Mouse (Mus musculus) ovary, postnatal 10 days (tissue): ENCODE measurements around the gene Ryr3.
"Not testable (repeated sequence)": the region's sequence is repeated elsewhere in the genome, so short reads cannot be mapped to it uniquely, and the experiment has no call there.

ENCODE experiments used
- DNase-seq: peaks from one replicate; pipeline ENCODE4 v3.0.0; 2022; ENCODE audit warnings: low spot score

The Ryr3 gene

GRCm38 (mm10) chr2:113095184-113095583 lies 121.7 kb downstream of the Ryr3 start:
- no peak for DNase-seq

GRCm38 (mm10) chr2:113094088-113094487 lies 122.8 kb downstream of the Ryr3 start:
- DNase-seq: no peak

- DNase-seq: no peak
Observed at GRCm38 (mm10) chr2:113092756-113093155, 124.1 kb downstream of the Ryr3 start.

- not testable (repeated sequence) for DNase-seq
Observed at GRCm38 (mm10) chr2:113091316-113091715, 125.6 kb downstream of the Ryr3 start.

- no peak for DNase-seq
Observed at GRCm38 (mm10) chr2:113076396-113076795, 140.5 kb downstream of the Ryr3 start.

- no peak for DNase-seq
Observed at GRCm38 (mm10) chr2:113059367-113059766, 157.5 kb downstream of the Ryr3 start.

- no peak for DNase-seq
Observed at GRCm38 (mm10) chr2:113058914-113059313, 158.0 kb downstream of the Ryr3 start.

- no peak for DNase-seq
Observed at GRCm38 (mm10) chr2:113058116-113058515, 158.8 kb downstream of the Ryr3 start.

GRCm38 (mm10) chr2:113055591-113055990 lies 161.3 kb downstream of the Ryr3 start:
- DNase-seq: no peak

- DNase-seq: no peak
Observed at GRCm38 (mm10) chr2:113049831-113050230, 167.1 kb downstream of the Ryr3 start.

- no peak for DNase-seq
Observed at GRCm38 (mm10) chr2:113036550-113036949, 180.3 kb downstream of the Ryr3 start.

GRCm38 (mm10) chr2:113030689-113031088 lies 186.2 kb downstream of the Ryr3 start:
- no peak for DNase-seq

GRCm38 (mm10) chr2:113019896-113020295 lies 197.0 kb downstream of the Ryr3 start:
- no peak for DNase-seq

GRCm38 (mm10) chr2:113018278-113018677 lies 198.6 kb downstream of the Ryr3 start:
- no peak for DNase-seq

GRCm38 (mm10) chr2:113016236-113016635 lies 200.7 kb downstream of the Ryr3 start:
- no peak for DNase-seq

- DNase-seq: no peak
Observed at GRCm38 (mm10) chr2:113008961-113009740, 207.7 kb downstream of the Ryr3 start.

- no peak for DNase-seq
Observed at GRCm38 (mm10) chr2:112998498-112998897, 218.4 kb downstream of the Ryr3 start.

- DNase-seq: no peak
Observed at GRCm38 (mm10) chr2:112982908-112983510, 233.9 kb downstream of the Ryr3 start.

GRCm38 (mm10) chr2:112966807-112967625 lies 249.9 kb downstream of the Ryr3 start:
- DNase-seq: no peak

GRCm38 (mm10) chr2:112948931-112949330 lies 268.0 kb downstream of the Ryr3 start:
- DNase-seq: no peak

GRCm38 (mm10) chr2:112931776-112932175 lies 285.1 kb downstream of the Ryr3 start:
- DNase-seq: no peak

- no peak for DNase-seq
Observed at GRCm38 (mm10) chr2:112913796-112914195, 303.1 kb downstream of the Ryr3 start.

- no peak for DNase-seq
Observed at GRCm38 (mm10) chr2:112912611-112913010, 304.3 kb downstream of the Ryr3 start.
